Mouse (Mus musculus): ENCODE measurements at regions not wholly inside any gene's neighbourhood (a gene's known extent, or its start where the extent isn't known, plus 50 kb on each side); places are given as distances from the start of the nearest gene placed in this dataset.

DNA sequence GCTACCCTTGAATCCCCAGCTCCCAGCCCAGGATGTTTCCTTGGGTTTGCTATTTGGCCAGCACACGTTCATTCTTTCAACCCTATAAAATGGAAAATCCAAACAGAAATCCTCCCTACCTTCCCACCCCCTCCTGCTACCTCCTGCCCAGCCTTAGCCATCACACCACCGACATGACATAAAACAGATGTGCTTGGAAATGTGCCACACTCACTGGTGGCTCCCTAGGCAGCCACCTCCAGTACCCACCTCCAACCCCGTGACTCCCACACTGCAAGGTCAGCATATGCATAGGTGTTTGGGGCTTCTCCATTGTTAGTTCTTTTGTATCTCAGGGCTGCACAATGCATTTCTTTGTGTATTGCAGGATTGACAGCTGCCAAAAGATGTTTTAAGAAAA lies 327.2 kb downstream of the Insig2 start:
- TF ChIP-seq POLR2A (IDR thresholded peaks at IDR 0.05; ENCODE audit: borderline replicate concordance, insufficient read depth, low read length) = no peak
- no peak for TF ChIP-seq CTCF (IDR thresholded peaks at IDR 0.05; ENCODE audit: borderline replicate concordance, insufficient read depth, low read depth, low read length)

Data from cerebellum, adult 2 months (tissue).